Mouse (Mus musculus) heart, embryonic 16.5 days (tissue): Measurements from ENCODE around the gene Prpf40b. TPM values are rescaled to one million over a fixed set of nuclear protein-coding genes. Genes with fewer than 3 reads are reported as not detected.

ENCODE experiments used
- ATAC-seq: fragments of 200-750 bp; cut with Nextera tagmentation; replicated peaks from 2 replicates; pipeline ENCODE4 v1.8.0; 2017; ENCODE audit warnings: moderate number of reproducible peaks; ENCODE audit not compliant: insufficient read depth, low FRiP score; ENCODE audit errors: extremely low read depth
- H3K27ac ChIP-seq: fragments of 300-500 bp; sonication (generic); 2 replicates; pipeline ENCODE4 v1.5.1; 2014; ENCODE audit warnings: mild to moderate bottlenecking, low read length, control low read depth, moderate library complexity
- H3K27me3 ChIP-seq: fragments of 300-500 bp; sonication (generic); 2 replicates; pipeline ENCODE4 v1.6.1; 2014; ENCODE audit warnings: low read length, mixed read lengths; ENCODE audit not compliant: control insufficient read depth, insufficient read depth
- H3K36me3 ChIP-seq: fragments of 300-500 bp; sonication (generic); 2 replicates; pipeline ENCODE4 v1.6.1; 2014; ENCODE audit not compliant: control insufficient read depth, insufficient read depth
- H3K4me1 ChIP-seq: fragments of 300-500 bp; sonication (generic); 2 replicates; pipeline ENCODE4 v1.6.1; 2014; ENCODE audit warnings: low read length, mixed read lengths; ENCODE audit not compliant: control insufficient read depth, insufficient read depth
- H3K4me2 ChIP-seq: fragments of 300-500 bp; sonication (generic); 2 replicates; pipeline ENCODE4 v1.6.1; 2014; ENCODE audit warnings: low read depth, mild to moderate bottlenecking, control low read depth, low read length
- H3K4me3 ChIP-seq: fragments of 300-500 bp; sonication (generic); 2 replicates; pipeline ENCODE4 v1.5.1; 2014; ENCODE audit warnings: mild to moderate bottlenecking, control low read depth, low read length
- H3K9ac ChIP-seq: fragments of 300-500 bp; sonication (generic); 2 replicates; pipeline ENCODE4 v1.6.1; 2014; ENCODE audit warnings: low read length, control low read depth
- H3K9me3 ChIP-seq: fragments of 300-500 bp; sonication (generic); replicated peaks from 2 replicates; pipeline ENCODE4 v1.6.1; 2016; ENCODE audit warnings: low read length; ENCODE audit not compliant: control insufficient read depth
- WGBS: fragments of 180-500 bp; shearing (Covaris S2); extraction: QIAGEN DNeasy Blood & Tissue Kit; methylation state at CpG from one replicate; pipeline ENCODE4 v1.1.7; 2014; 5-methylcytosine and 5-hydroxymethylcytosine counted together
- polyA plus RNA-seq: library from polyadenylated mRNA; unstranded; fragments of >200 nt; fragmentation: Nextera tagmentation; extraction: Ambion mirVana; gene quantifications from 2 replicates; pipeline ENCODE4 v1.2.1, GENCODE M21; 2015

The Prpf40b gene
- polyA plus RNA-seq, 1 experiment from 2014 or later: 36.0 TPM

DNA sequence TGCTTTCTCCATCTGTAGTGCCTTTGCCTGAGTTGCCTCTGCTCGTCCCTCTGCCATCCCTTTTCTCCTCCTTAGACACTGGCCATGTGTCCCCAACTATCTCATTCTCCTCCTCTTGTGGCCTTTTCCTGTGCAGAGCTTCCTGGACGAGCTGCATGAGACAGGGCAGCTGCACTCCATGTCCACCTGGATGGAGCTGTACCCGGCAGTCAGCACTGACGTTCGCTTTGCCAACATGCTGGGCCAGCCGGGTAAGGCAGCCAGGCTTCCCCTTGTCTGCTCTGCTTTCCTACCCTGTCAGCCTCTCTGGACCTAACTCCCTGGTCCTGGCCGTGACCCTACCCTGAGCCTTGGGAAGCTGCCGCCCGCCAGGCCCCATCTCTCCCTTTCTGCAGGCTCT lies 14.7 kb downstream of the Prpf40b start:
- H3K36me3 ChIP-seq: peaks cover 60% of the 10 kb centered on the region
- 85% methylated on average over 9 of the region's 9 CpGs for WGBS
- ATAC-seq: no peak
- no peaks in the 10 kb centered on the region for H3K9me3 ChIP-seq
- H3K27ac ChIP-seq: no peak overlapping the region
- H3K9ac ChIP-seq: no peak overlapping the region
- H3K4me3 ChIP-seq: no peak overlapping the region
- H3K4me2 ChIP-seq: no peak overlapping the region
- H3K4me1 ChIP-seq: no peaks in the 10 kb centered on the region
- no peaks in the 10 kb centered on the region for H3K27me3 ChIP-seq

DNA sequence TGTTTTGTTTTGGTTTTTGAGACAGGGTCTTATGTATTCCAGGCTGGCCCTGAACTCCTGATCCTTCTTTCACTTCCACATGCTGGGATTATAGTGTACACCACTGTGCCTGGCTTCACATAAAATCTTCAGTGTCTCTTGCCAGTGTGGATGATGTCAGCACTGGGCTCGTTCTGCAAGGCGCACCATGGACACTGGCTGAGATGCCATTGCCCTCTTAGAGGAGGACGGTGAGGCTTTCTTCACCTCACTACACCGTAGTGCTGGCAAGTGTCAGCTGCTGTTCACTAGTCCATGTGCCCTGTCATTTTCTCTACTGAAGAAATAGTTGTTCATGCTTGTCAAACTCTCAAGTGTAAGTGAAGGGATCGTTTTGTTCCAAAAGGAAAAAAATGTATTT lies 15.7 kb downstream of the Prpf40b start:
- H3K4me1 ChIP-seq: no peaks in the 10 kb centered on the region
- H3K4me2 ChIP-seq: no peak overlapping the region
- no peak overlapping the region for H3K27ac ChIP-seq
- no peak overlapping the region for H3K4me3 ChIP-seq
- H3K9me3 ChIP-seq: no peaks in the 10 kb centered on the region
- H3K27me3 ChIP-seq: no peaks in the 10 kb centered on the region
- 85% methylated on average over 5 of the region's 5 CpGs for WGBS
- no peak overlapping the region for H3K9ac ChIP-seq
- H3K36me3 ChIP-seq: peaks cover 53% of the 10 kb centered on the region
- ATAC-seq: no peak

DNA sequence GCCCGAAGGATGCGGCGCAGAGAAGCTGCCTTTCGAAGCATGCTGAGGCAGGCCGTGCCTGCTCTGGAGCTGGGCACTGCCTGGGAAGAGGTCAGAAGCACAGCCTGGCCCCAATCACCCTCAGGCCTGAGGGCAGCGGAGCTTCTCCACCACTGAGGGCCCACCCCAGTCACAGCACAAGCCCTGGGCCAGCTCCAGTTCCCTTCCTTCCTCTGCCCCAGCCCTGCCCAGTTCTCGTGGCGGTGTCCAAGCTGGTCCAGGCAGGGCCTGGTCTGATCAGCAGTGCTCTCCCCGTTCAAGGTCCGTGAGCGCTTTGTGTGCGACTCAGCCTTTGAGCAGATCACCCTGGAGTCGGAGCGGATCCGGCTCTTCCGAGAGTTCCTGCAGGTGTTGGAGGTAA lies 20.0 kb downstream of the Prpf40b start:
- no peak for ATAC-seq
- Histone ChIP-seq H3K9me3 (no peaks in the 10 kb centered on the region), H3K36me3 (peaks cover 46% of the 10 kb centered on the region), H3K4me2 (no peak overlapping the region), H3K27ac (no peak overlapping the region), H3K9ac (no peak overlapping the region), H3K4me1 (peaks cover 3% of the 10 kb centered on the region; the same call in 1 of the 2 replicates), H3K4me3 (no peak overlapping the region), H3K27me3 (no peaks in the 10 kb centered on the region)
- 83% methylated on average over 16 of the region's 16 CpGs for WGBS

DNA sequence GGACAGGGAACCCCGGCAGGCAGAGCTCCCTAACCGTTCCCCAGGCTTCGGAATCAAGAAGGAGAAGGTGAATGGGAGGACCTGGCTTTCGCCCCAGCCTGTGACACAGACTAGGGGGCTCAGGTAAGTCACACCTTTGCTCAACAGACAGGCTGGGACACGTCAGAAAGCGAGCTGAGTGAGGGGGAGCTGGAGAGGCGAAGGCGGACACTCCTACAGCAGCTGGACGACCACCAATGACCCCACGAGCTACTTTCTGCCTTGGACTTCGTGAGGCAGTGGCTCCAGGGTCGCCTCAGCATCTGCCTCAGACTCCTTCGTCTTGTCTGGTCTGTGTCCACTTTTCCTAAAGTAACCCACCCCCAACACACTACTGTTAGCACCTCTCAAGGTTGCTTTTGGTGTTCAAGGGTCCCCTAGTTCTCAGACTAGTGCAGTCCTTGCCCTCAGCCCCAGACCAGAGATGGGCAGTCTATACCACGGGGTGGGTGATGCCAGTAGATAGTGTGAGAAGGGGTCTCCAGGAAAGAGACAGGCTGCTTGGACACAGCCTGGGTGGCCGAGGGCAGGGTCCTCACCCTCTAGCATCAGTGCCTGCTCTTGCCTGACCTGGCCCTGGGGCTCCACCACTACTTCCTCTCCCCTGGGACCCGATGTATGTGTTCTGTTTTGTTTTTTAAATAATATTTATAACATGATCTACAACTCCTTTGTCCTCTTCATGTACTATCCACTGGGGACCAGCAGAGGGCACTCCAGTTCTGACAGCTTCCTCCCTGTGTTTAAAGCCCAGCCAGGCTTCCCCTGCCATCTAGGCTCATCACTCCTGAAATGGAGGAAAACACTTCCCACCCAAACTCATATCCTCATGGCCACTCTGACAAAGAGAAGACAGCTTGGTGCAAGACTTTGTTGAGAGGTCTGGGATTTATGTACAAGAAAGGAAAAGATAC lies 21.7 kb downstream of the Prpf40b start:
- Histone ChIP-seq H3K9me3 (no peaks in the 10 kb centered on the region), H3K36me3 (peaks cover 38% of the 10 kb centered on the region), H3K4me1 (peaks cover 3% of the 10 kb centered on the region; the same call in 1 of the 2 replicates), H3K27ac (peak overlapping the region; percentile 80), H3K4me3 (no peak overlapping the region), H3K27me3 (no peaks in the 10 kb centered on the region), H3K9ac (0 out of 2 replicates have a peak overlapping the region, but pooled peaks have one; percentile 7), H3K4me2 (no peak overlapping the region)
- WGBS: 73% methylated on average over 16 of the region's 16 CpGs
- peak; percentile 42; the same call in 1 of the 2 replicates for ATAC-seq

DNA sequence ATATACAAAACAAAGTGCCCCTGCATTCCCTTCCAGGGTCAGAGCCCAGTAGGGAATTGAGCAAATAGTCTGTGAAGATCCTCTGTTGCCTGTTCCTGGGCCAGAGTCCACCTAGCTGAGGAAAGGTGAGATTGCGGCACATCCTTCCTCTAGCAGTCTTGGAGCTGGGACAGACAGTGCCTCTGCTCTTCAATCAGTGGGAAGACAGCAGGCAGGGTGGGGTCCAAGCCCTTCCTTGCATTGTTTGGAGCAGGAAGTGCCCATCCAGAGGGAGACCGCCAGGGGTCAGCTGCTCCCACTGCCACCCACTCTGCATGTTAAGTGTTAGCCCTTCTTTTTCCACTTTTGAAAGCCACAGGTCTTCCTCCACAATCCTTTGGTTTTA lies 22.4 kb downstream of the Prpf40b start:
- WGBS: 52% methylated on average over 2 of the region's 2 CpGs
- peak; percentile 55 for ATAC-seq
- H3K9ac ChIP-seq: no peak overlapping the region

DNA sequence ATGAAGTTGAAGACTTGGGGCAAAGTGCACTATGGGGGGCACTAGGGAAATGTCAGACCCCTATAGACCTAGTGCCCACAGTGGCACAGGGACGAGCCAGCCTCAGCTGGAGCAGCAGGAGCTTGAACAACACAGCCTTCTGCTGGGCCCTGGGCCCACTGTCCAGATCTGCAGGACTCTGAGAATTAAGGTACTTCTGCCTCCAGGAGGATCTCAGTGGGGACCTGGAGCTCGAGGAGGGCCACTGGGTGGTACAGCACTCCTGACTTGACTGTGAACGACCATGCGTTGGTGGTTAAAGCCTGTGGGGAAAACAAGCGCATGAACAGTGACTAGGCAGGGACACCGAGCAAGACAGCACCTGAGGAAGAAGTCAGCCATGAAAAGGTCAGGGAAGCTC lies 23.2 kb downstream of the Prpf40b start:
- H3K4me1 ChIP-seq: peaks cover 3% of the 10 kb centered on the region; the same call in 1 of the 2 replicates
- peak overlapping the region; percentile 80 for H3K27ac ChIP-seq
- H3K4me3 ChIP-seq: no peak overlapping the region
- 87% methylated on average over 6 of the region's 6 CpGs for WGBS
- no peaks in the 10 kb centered on the region for H3K9me3 ChIP-seq
- no peak for ATAC-seq
- H3K4me2 ChIP-seq: no peak overlapping the region
- no peak overlapping the region for H3K9ac ChIP-seq
- peaks cover 47% of the 10 kb centered on the region for H3K36me3 ChIP-seq
- no peaks in the 10 kb centered on the region for H3K27me3 ChIP-seq

More for the DNA sequence above, 22.4 kb downstream of the Prpf40b start:
- H3K36me3 ChIP-seq: peaks cover 41% of the 10 kb centered on the region
- H3K9me3 ChIP-seq: no peaks in the 10 kb centered on the region
- no peak overlapping the region for H3K4me2 ChIP-seq
- no peaks in the 10 kb centered on the region for H3K27me3 ChIP-seq
- peak overlapping the region; percentile 80 for H3K27ac ChIP-seq
- no peak overlapping the region for H3K4me3 ChIP-seq
- H3K4me1 ChIP-seq: peaks cover 3% of the 10 kb centered on the region; the same call in 1 of the 2 replicates

DNA sequence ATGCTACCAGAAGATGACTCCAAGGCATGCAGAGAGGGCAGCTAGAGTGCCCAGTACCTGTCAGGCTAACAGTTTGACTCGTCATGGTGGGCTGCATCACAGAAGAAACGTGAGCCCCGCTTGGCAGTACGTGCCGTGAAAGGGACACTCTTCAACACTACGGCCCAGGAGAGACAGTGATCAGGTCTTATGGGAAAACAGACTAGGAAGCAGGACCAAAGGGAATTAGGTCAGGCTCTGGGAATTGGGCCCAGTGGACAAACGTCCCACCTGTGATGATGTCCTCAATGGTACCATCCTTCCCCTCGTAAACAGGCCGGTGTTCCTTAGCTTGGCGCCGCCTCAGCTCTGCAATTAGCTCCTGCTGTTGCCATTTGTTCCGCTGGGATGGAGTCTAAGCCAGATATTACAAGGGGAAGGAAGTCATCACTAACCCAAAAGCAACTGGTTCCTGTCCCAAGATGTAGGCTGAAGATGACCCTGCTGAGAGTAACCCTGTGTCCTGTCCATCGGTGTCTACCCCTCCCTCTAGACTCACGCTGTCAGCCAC lies 24.0 kb downstream of the Prpf40b start:
- peaks cover 3% of the 10 kb centered on the region; the same call in 1 of the 2 replicates for H3K4me1 ChIP-seq
- peaks cover 53% of the 10 kb centered on the region for H3K36me3 ChIP-seq
- 73% methylated on average over 14 of the region's 14 CpGs for WGBS
- no peaks in the 10 kb centered on the region for H3K9me3 ChIP-seq
- peak overlapping the region; percentile 71 for H3K27ac ChIP-seq
- no peak overlapping the region for H3K9ac ChIP-seq
- H3K4me3 ChIP-seq: no peak overlapping the region
- no peaks in the 10 kb centered on the region for H3K27me3 ChIP-seq
- ATAC-seq: no peak
- H3K4me2 ChIP-seq: no peak overlapping the region

DNA sequence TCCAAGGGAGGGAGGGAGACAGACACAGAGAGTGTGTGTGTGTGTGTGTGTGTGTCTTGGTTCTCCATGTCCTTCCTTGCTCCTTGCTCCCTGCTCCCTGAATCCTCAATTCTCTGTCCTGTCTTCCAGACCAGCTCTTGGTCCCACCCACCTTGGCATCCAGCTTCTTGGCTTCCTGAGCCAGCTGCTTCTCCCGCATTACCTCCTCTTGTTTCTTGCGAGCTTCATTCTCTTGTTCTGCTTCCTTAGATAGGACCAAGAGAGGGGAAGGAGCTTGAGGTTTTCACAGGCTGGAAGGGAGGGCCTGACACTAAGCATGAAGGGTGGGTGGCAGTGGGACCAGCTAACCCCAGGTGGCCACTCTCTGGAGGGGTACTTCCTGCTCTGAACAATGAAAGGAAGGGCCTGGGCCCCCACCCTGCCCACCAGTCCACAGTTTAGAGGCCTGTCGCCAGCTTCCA lies 24.6 kb downstream of the Prpf40b start:
- Histone ChIP-seq H3K4me3 (no peak overlapping the region), H3K9me3 (no peaks in the 10 kb centered on the region), H3K27ac (peak overlapping the region; percentile 71), H3K4me2 (no peak overlapping the region), H3K9ac (no peak overlapping the region), H3K4me1 (peaks cover 3% of the 10 kb centered on the region; the same call in 1 of the 2 replicates), H3K36me3 (peaks cover 53% of the 10 kb centered on the region), H3K27me3 (no peaks in the 10 kb centered on the region)
- WGBS: 48% methylated on average over 3 of the region's 3 CpGs
- peak; percentile 25; the same call in 1 of the 2 replicates for ATAC-seq

DNA sequence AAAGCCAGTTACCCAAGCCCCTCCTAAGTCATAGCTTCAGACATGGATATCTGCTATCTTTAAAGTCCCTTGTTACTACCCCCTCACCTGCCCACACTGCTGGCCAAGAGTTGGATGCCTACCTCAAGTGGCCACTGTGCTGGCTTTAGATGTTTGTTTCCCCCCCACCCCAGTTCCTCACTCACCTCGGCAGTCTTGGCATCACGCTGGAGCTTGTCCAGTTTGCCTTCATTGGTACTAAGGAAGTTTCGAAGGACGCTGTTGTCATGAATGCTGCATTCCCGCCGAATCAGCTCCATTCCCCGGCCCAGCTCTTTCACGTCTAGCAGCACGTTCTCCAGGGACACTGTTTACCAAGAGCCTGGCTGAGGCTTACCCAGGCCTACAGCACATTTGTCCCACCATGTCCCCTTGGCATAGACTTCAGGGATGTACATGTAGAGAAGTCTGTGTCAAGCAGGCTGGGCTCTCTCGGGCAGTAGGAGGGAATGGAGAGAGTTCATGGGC lies 25.3 kb downstream of the Prpf40b start:
- Histone ChIP-seq H3K27me3 (no peaks in the 10 kb centered on the region), H3K4me2 (no peak overlapping the region), H3K9me3 (no peaks in the 10 kb centered on the region), H3K36me3 (peaks cover 53% of the 10 kb centered on the region), H3K27ac (peak overlapping the region; percentile 71), H3K4me1 (peaks cover 3% of the 10 kb centered on the region; the same call in 1 of the 2 replicates), H3K4me3 (no peak overlapping the region), H3K9ac (no peak overlapping the region)
- ATAC-seq: no peak
- WGBS: 64% methylated on average over 10 of the region's 10 CpGs
